Mouse (Mus musculus) lung, postnatal 0 days (tissue): ENCODE results near the gene Cep104.

Experiments
- CTCF ChIP-seq: IDR thresholded peaks from 2 replicates; pipeline ENCODE4 v1.5.1; 2016; ENCODE audit warnings: antibody characterized with exemption, mild to moderate bottlenecking
- EP300 ChIP-seq: IDR thresholded peaks from 2 replicates; pipeline ENCODE4 v1.6.1; 2016; ENCODE audit warnings: antibody characterized with exemption, mild to moderate bottlenecking, control low read depth

DNA sequence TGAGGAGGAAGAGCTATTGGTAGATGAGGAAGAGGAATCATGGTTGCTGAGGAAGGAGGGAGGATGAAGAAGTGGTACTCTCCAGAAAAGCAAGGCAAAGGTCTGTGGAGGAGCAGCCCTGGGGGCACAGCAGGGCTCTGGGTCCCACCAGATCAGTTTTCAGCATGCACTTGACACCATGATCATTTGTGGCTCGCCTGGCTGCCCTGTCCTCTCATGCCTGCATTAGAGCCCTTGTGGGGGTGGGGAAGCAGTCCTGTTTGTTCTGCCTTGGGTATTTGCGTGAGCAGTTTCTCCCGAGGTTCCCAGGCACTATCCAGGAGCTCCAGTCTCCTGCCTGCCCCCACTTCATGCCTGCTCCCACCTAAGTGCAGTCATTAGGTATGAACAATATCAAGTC lies 62.1 kb downstream of the Cep104 start:
- TF ChIP-seq CTCF (no peak), EP300 (no peak)
